Mouse (Mus musculus): Measurements from ENCODE around the gene Fndc3b. TPM values are rescaled to one million over a fixed set of nuclear protein-coding genes. Genes with fewer than 3 reads are reported as not detected.

Fndc3b gene
- polyA plus RNA-seq, 1 experiment from 2014 or later, result 14.9 TPM

GRCm38 (mm10) chr3:27686732-27687491, 24.2 kb downstream of the Fndc3b start:
- H3K27me3 ChIP-seq (ENCODE audit: insufficient read depth, low read length), result no peaks in the 10 kb centered on the region
- ATAC-seq (peak; percentile 57), DNase-seq (peak; percentile 33)

GRCm38 (mm10) chr3:27685650-27686208, 25.4 kb downstream of the Fndc3b start:
- Histone ChIP-seq H3K36me3 (replicated peaks; ENCODE audit: insufficient read depth, low read length) (peaks cover 4% of the 10 kb centered on the region; the same call in 1 of the 2 replicates), H3K4me2 (ENCODE audit: low read depth, low read length) (no peak overlapping the region; the same call in 1 of the 2 replicates), H3K9me3 (ENCODE audit: low read length) (no peaks in the 10 kb centered on the region), H3K4me1 (ENCODE audit: insufficient read depth) (peaks cover 49% of the 10 kb centered on the region), H3K9ac (replicated peaks) (0 out of 2 replicates have a peak overlapping the region, but pooled peaks have one; percentile 18), H3K27me3 (ENCODE audit: insufficient read depth, low read length) (no peaks in the 10 kb centered on the region), H3K27ac (ENCODE audit: low read depth) (peak overlapping the region; percentile 98; the same call in 1 of the 2 replicates), H3K4me3 (ENCODE audit: low read depth, low read length) (no peak overlapping the region)
- WGBS (ENCODE audit: insufficient replicate concordance), result 59% methylated on average over 14 of the region's 14 CpGs
- ATAC-seq, result no peak
- DNase-seq, result no peak
- TF ChIP-seq CTCF (IDR thresholded peaks at IDR 0.05; ENCODE audit: low read depth) (no peak), EP300 (IDR thresholded peaks at IDR 0.05; ENCODE audit: low read depth) (no peak)

More at GRCm38 (mm10) chr3:27686732-27687491, 24.2 kb downstream of the Fndc3b start:
- peak overlapping the region; percentile 98 for H3K27ac ChIP-seq (ENCODE audit: low read depth)
- no peak overlapping the region for H3K9ac ChIP-seq (replicated peaks)
- no peak for TF ChIP-seq CTCF (IDR thresholded peaks at IDR 0.05; ENCODE audit: low read depth)
- TF ChIP-seq EP300 (IDR thresholded peaks at IDR 0.05; ENCODE audit: low read depth), result no peak
- WGBS (ENCODE audit: insufficient replicate concordance), result 64% methylated on average over 19 of the region's 19 CpGs
- H3K4me3 ChIP-seq (ENCODE audit: low read depth, low read length), result no peak overlapping the region
- H3K9me3 ChIP-seq (ENCODE audit: low read length), result no peaks in the 10 kb centered on the region
- peaks cover 60% of the 10 kb centered on the region for H3K4me1 ChIP-seq (ENCODE audit: insufficient read depth)
- 0 out of 2 replicates have a peak overlapping the region, but pooled peaks have one; percentile 3 for H3K4me2 ChIP-seq (ENCODE audit: low read depth, low read length)
- peaks cover 4% of the 10 kb centered on the region; the same call in 1 of the 2 replicates for H3K36me3 ChIP-seq (replicated peaks; ENCODE audit: insufficient read depth, low read length)

GRCm38 (mm10) chr3:27685134-27685533, 26.0 kb downstream of the Fndc3b start:
- no peak for DNase-seq
- Histone ChIP-seq H3K4me1 (ENCODE audit: insufficient read depth) (peaks cover 49% of the 10 kb centered on the region), H3K4me3 (ENCODE audit: low read depth, low read length) (no peak overlapping the region), H3K9me3 (ENCODE audit: low read length) (no peaks in the 10 kb centered on the region), H3K27me3 (ENCODE audit: insufficient read depth, low read length) (no peaks in the 10 kb centered on the region), H3K36me3 (replicated peaks; ENCODE audit: insufficient read depth, low read length) (peaks cover 4% of the 10 kb centered on the region; the same call in 1 of the 2 replicates), H3K4me2 (ENCODE audit: low read depth, low read length) (peak overlapping the region; percentile 30), H3K27ac (ENCODE audit: low read depth) (peak overlapping the region; percentile 35; the same call in 1 of the 2 replicates), H3K9ac (replicated peaks) (no peak overlapping the region)
- WGBS (ENCODE audit: insufficient replicate concordance), result 69% methylated on average over 6 of the region's 6 CpGs
- TF ChIP-seq CTCF (IDR thresholded peaks at IDR 0.05; ENCODE audit: low read depth) (no peak), EP300 (IDR thresholded peaks at IDR 0.05; ENCODE audit: low read depth) (no peak)
- no peak for ATAC-seq

GRCm38 (mm10) chr3:27683374-27683773, 27.7 kb downstream of the Fndc3b start:
- DNase-seq (no peak), ATAC-seq (no peak)
- TF ChIP-seq CTCF (IDR thresholded peaks at IDR 0.05; ENCODE audit: low read depth) (no peak), EP300 (IDR thresholded peaks at IDR 0.05; ENCODE audit: low read depth) (no peak)
- 55% methylated on average over 4 of the region's 4 CpGs for WGBS (ENCODE audit: insufficient replicate concordance)
- H3K4me2 ChIP-seq (ENCODE audit: low read depth, low read length), result no peak overlapping the region
- peaks cover 4% of the 10 kb centered on the region; the same call in 1 of the 2 replicates for H3K36me3 ChIP-seq (replicated peaks; ENCODE audit: insufficient read depth, low read length)
- no peak overlapping the region for H3K27ac ChIP-seq (ENCODE audit: low read depth)
- peaks cover 41% of the 10 kb centered on the region for H3K4me1 ChIP-seq (ENCODE audit: insufficient read depth)
- no peaks in the 10 kb centered on the region for H3K27me3 ChIP-seq (ENCODE audit: insufficient read depth, low read length)
- H3K9ac ChIP-seq (replicated peaks), result no peak overlapping the region
- H3K4me3 ChIP-seq (ENCODE audit: low read depth, low read length), result no peak overlapping the region
- no peaks in the 10 kb centered on the region for H3K9me3 ChIP-seq (ENCODE audit: low read length)

GRCm38 (mm10) chr3:27677574-27677973, 33.5 kb downstream of the Fndc3b start:
- DNase-seq (peak; percentile 39), ATAC-seq (peak; percentile 54)
- H3K9ac ChIP-seq (replicated peaks), result no peak overlapping the region

GRCm38 (mm10) chr3:27673660-27674059, 37.4 kb downstream of the Fndc3b start:
- H3K27me3 ChIP-seq (ENCODE audit: insufficient read depth, low read length), result no peaks in the 10 kb centered on the region
- no peak overlapping the region for H3K4me3 ChIP-seq (ENCODE audit: low read depth, low read length)
- peaks cover 11% of the 10 kb centered on the region for H3K4me1 ChIP-seq (ENCODE audit: insufficient read depth)
- no peaks in the 10 kb centered on the region for H3K9me3 ChIP-seq (ENCODE audit: low read length)
- peaks cover 5% of the 10 kb centered on the region for H3K36me3 ChIP-seq (replicated peaks; ENCODE audit: insufficient read depth, low read length)
- H3K9ac ChIP-seq (replicated peaks), result no peak overlapping the region
- TF ChIP-seq EP300 (IDR thresholded peaks at IDR 0.05; ENCODE audit: low read depth), result no peak
- TF ChIP-seq CTCF (IDR thresholded peaks at IDR 0.05; ENCODE audit: low read depth), result no peak
- DNase-seq (no peak), ATAC-seq (no peak)
- H3K4me2 ChIP-seq (ENCODE audit: low read depth, low read length), result no peak overlapping the region
- WGBS (ENCODE audit: insufficient replicate concordance), result 74% methylated on average over 7 of the region's 7 CpGs
- no peak overlapping the region for H3K27ac ChIP-seq (ENCODE audit: low read depth)

More at GRCm38 (mm10) chr3:27677574-27677973, 33.5 kb downstream of the Fndc3b start:
- H3K27ac ChIP-seq (ENCODE audit: low read depth), result peak overlapping the region; percentile 51
- H3K9me3 ChIP-seq (ENCODE audit: low read length), result no peaks in the 10 kb centered on the region
- no peak overlapping the region for H3K4me3 ChIP-seq (ENCODE audit: low read depth, low read length)
- H3K4me2 ChIP-seq (ENCODE audit: low read depth, low read length), result no peak overlapping the region
- no peaks in the 10 kb centered on the region for H3K27me3 ChIP-seq (ENCODE audit: insufficient read depth, low read length)
- 19% methylated on average over 6 of the region's 6 CpGs for WGBS (ENCODE audit: insufficient replicate concordance)
- peaks cover 18% of the 10 kb centered on the region for H3K4me1 ChIP-seq (ENCODE audit: insufficient read depth)
- H3K36me3 ChIP-seq (replicated peaks; ENCODE audit: insufficient read depth, low read length), result peaks cover 7% of the 10 kb centered on the region
- TF ChIP-seq EP300 (IDR thresholded peaks at IDR 0.05; ENCODE audit: low read depth) (0 out of 2 replicates have a peak, but pooled peaks have one; percentile 11), CTCF (IDR thresholded peaks at IDR 0.05; ENCODE audit: low read depth) (no peak)

Measured in liver, postnatal 0 days (tissue).